Mouse (Mus musculus): ENCODE measurements around the gene Bace1.

Gene Bace1

GRCm38 (mm10) chr9:45905196-45905595 is 66.8 kb downstream of the Bace1 start:
- DNase-seq (ENCODE audit: low spot score in 2 of 2): no peak

DNA sequence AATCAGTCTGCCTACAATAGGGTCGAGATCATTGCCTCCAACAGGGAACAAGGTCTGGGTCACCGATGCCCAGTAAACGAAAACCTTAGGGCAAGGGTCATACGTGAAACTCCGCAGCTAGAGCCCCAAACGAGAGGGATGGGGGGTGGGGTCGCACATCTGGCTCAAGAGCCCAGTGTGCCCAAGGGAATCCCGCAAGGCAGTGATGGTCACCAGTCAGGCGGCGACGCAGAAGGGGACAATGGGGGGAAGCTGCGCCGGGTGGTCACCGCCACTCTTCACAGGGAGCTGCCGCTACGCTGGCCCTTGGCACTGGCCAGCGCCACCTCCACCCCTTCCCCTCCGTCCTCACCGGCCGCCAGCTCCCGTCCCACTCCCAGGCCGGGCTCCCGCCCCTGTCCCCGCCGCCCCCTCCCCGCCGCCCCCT is 67.4 kb downstream of the Bace1 start:
- DNase-seq (ENCODE audit: low spot score in 2 of 2): peak; percentile 27 to 73

DNA sequence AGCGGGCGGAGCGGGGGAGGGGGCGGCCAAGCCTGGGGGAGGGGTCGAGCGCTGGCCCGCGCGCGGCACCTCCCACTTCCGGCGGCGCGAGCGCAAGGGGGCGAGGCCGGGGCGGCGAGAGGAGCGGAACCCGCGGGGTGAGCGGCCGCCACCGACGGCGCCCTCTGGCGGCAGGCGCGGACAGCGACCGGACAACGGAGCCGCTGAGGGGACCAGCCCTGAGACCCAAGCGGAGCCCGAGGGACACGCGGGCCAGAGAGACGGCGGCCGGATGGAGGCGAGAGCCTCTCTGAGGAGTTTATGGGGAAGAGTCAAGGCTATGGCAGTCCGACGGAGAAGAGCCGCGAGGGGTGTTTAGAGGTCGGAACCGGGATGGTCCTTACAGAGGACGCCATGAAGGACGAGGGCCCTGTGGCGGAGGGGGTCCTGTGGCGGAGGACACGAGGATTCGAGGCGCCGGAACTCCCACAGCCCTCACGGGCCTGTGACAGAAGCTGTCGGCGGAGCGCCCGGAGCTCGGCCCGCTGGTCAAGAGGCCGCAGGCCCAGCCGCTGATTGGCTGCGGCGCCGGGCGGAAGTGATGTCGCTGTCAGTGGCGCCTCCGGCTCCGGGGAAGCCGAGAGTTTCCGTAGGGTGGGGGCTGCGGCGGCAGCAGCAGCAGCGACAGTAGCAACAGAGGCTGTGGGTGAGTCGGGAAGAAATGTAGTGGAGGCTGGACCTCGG is 68.1 kb downstream of the Bace1 start, which contains the start of the genes Pcsk7 and Rnf214:
Gene Pcsk7, plus strand, starts transcription at position 143 of the 723 bp plus-strand sequence.
Gene Rnf214, minus strand, starts transcription at position 557 of the 723 bp plus-strand sequence.
- peak; percentile 91 to 98 for DNase-seq (ENCODE audit: low spot score in 2 of 2)

- DNase-seq (ENCODE audit: low spot score in 2 of 2): no peak
Observed at GRCm38 (mm10) chr9:45907078-45907428, 68.7 kb downstream of the Bace1 start.

DNA sequence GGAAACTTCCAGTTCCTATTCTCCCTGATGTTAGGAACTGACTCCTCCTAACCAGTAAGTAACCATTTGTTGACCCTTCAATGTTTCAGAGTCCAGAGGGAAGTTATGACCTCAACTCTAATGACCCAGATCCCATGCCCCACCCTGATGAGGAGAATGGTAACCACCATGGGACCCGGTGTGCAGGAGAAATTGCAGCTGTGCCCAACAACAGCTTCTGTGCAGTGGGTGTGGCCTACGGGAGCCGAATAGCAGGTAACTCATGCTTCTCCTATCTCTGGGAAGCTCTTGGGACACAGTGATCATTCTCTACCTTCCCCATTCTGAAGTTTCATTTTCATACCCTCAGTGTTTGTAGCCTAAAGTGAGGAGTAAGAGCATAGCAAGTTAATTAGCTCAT is 72.6 kb downstream of the Bace1 start:
- no peak for DNase-seq (ENCODE audit: low spot score in 2 of 2)

- DNase-seq (ENCODE audit: low spot score in 2 of 2): peak; percentile 47 to 78
Observed at GRCm38 (mm10) chr9:45911673-45912072, 73.3 kb downstream of the Bace1 start.
